Mouse (Mus musculus): ENCODE measurements around the gene Skida1.

DNA sequence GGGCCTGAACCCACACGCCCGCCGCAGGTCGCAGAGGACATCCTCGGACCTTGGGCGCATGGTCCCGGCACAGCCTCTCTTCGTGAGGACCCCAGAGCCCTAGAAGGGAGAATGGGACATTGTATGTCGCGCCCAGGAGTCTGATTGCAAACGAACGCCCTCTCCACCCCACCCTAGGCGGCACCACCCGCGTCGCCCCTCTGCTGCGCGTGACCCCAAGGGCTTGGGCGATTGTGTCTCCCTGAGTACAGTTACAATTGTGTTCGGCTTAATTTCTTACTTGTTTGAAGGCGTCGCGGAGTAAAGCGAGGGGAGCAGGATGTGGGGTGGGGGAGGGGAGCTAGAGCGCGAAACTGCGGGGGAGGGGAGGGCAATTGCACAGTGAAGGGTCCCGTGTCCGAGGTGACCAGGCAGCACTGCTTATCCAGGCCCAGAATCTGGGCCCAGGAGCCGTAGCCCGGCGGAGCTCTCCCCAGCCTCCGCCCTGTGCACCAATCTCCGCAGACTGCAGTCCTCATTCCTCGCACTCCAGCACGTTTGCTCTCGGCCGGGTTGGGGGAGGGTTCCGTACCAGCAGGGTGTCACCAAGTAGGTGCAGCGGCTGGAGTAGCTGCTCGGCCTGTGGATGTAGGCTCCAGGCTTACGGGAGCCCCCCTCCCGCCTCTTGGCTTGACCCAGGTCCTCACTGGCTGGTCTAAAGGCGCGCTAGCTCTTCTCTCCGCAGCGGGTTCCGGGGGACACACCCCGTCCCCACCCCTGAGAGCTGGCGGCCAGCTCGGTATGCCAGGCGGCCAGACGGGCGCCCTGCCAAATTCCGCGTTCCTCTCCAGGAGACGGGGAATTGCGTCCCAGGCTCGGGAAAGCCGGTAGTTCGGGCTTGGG, 20.5 kb downstream of the Skida1 start:
- TF ChIP-seq CTCF (IDR thresholded peaks at IDR 0.05; ENCODE audit: control insufficient read depth, insufficient read depth, insufficient replicate concordance, low read depth, low read length) (no peak), POLR2A (IDR thresholded peaks at IDR 0.05; ENCODE audit: control insufficient read depth, low read depth, low read length) (no peak; the same call in 1 of the 2 replicates)
